Mouse (Mus musculus) heart, postnatal 0 days (tissue): Measurements from ENCODE around the gene Tex45.

Source experiments
- CTCF ChIP-seq: IDR thresholded peaks from 2 replicates; pipeline ENCODE4 v1.5.1; 2016; ENCODE audit warnings: antibody characterized with exemption, control low read depth, low read depth
- EP300 ChIP-seq: IDR thresholded peaks from 2 replicates; pipeline ENCODE4 v1.6.1; 2016; ENCODE audit warnings: antibody characterized with exemption, low read depth

- TF ChIP-seq CTCF: no peak
- TF ChIP-seq EP300: no peak
These were observed 45.4 kb upstream of the Tex45 start for GRCm38 (mm10) chr8:3425217-3425616.
